Mouse (Mus musculus): ENCODE data around the gene Pih1d1. TPM values are rescaled to one million over a fixed set of nuclear protein-coding genes. Genes with fewer than 3 reads are reported as not detected.
A peak's percentile ranks its signal among the peaks of the same experiment; 100 is the strongest.

The Pih1d1 gene
- polyA plus RNA-seq, 1 experiment from 2014 or later, result 51.7 TPM

DNA sequence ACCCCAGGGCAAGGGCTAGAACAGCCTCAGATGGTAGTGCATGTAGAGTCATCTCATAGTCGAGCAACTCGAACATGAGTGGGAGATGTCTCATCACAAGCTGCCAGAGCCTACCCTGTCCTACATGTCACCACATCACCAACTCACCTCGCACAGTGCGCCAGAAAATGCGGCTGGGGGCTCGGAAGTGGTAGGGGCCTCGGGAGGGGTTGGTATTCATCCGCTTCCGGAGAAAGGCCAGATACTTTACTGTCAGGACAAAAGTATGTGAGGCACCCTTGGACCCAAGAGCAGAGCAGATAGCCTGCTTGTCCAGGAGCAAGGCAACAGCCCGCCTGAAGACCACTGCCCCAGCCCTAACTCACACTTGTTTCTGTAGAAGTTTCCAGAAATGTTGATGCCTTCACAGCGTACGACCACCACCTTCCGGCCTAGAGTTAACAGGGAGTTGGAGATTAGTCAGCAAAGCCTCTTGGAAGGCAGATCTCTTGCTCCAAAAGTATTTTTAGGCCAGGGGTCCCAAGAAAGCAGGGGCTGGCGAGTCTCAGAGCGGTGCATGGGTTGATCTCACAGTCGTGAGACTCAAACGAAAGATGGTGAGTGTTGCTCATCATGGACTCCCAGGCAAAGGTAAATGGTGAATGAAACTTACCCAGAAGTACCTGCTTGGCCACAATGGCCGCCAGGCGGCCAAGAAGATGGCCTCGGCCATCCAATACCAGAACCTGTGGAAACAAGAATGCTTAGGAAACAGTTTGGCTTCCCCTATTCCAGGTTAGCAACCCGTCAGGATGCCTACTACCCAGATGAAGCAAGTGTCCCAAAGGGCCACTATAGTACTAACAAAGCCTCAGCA is 27.0 kb upstream of the Pih1d1 start:
- Histone ChIP-seq H3K36me3 (peaks cover 51% of the 10 kb centered on the region), H3K4me2 (peak overlapping the region; percentile 94), H3K4me3 (replicated peaks) (peak overlapping the region; percentile 82), H3K9ac (peak overlapping the region; percentile 95), H3K4me1 (replicated peaks) (peaks cover 79% of the 10 kb centered on the region), H3K27ac (peak overlapping the region; percentile 94), H3K9me3 (replicated peaks) (no peaks in the 10 kb centered on the region), H3K27me3 (no peaks in the 10 kb centered on the region)
- DNase-seq, result no peak
- 15% methylated on average over 21 of the region's 21 CpGs for WGBS (ENCODE audit: insufficient replicate concordance)
- no peak for ATAC-seq (ENCODE audit: low read depth)

DNA sequence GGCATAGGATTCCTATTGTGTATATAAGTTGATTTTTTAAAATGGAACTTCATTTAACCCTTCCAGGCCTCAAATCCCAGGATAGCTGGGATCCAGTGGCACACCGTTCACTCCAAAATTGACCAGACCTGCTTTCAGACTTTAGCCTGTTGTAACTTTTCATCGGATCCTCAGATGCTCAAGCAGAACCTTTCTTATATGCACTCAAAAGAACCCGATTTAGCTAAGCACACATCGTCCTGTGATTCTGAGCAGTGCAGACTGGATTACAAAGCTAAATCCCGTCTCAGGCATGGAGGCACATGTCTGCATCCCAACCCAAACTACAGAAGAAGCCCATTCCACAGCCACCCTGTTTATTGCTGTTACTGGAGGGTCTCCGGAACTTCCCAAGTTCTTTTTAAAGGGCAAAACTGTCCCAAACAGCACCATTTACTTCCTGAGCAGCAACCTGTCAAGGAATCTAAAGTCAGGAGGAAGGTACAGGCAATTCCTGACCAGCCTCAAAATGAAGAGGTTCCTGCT is 26.3 kb upstream of the Pih1d1 start:
- Histone ChIP-seq H3K36me3 (peaks cover 44% of the 10 kb centered on the region), H3K4me3 (replicated peaks) (peak overlapping the region; percentile 82), H3K4me1 (replicated peaks) (peaks cover 74% of the 10 kb centered on the region), H3K27ac (peak overlapping the region; percentile 94), H3K9ac (peak overlapping the region; percentile 95), H3K27me3 (no peaks in the 10 kb centered on the region), H3K9me3 (replicated peaks) (no peaks in the 10 kb centered on the region), H3K4me2 (peak overlapping the region; percentile 94)
- no peak for DNase-seq
- no peak for ATAC-seq (ENCODE audit: low read depth)
- 1% methylated on average over 6 of the region's 6 CpGs for whole genome bisulfite sequencing (ENCODE audit: insufficient replicate concordance)

DNA sequence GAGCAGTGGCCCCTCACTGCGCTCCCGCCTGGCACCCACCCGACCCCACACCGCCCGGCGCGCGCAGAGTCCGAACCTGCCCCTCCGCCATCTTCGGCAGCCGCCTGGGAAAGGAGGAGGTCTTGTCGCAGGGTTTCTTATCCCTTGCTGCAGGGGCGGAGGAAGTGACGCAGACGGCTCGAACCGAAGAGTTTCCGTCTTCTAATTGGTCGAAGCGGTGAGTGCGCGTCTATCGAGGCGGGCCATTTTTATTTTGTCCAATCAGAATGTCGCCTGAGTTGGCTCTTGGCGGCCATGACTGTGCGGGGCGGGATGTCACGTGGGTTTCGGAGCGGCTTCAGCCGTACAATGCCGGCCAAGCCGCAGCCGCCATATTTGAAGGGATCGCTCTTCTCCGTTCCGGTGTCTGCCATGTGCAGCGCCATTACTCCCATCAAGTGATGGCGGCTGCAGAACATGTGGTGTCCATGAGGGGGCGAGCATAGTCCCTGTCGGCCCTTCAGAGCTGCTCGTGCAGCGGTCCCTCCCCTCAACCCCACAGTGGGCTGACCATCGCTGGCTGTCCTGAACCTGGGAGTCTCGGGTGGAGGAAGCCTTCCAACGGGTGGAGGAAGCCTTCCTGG is 25.4 kb upstream of the Pih1d1 start, which contains the start of gene Rpl13a:
TSS of gene Rpl13a (minus strand) at position 138 of the 623 bp plus-strand sequence.
- ATAC-seq (ENCODE audit: low read depth) (peak; percentile 80), DNase-seq (peak; percentile 97)
- Histone ChIP-seq H3K4me3 (replicated peaks) (peak within 1 kb of the TSS; percentile 82), H3K4me1 (replicated peaks) (peaks cover 69% of the 10 kb centered on the region), H3K9me3 (replicated peaks) (no peaks in the 10 kb centered on the region), H3K27ac (peak within 1 kb of the TSS; percentile 94), H3K27me3 (no peaks in the 10 kb centered on the region), H3K9ac (peak within 1 kb of the TSS; percentile 95), H3K4me2 (peak within 1 kb of the TSS; percentile 94), H3K36me3 (peaks cover 43% of the 10 kb centered on the region)
- under 1% methylated on average over 48 of the region's 48 CpGs for WGBS (ENCODE audit: insufficient replicate concordance)

DNA sequence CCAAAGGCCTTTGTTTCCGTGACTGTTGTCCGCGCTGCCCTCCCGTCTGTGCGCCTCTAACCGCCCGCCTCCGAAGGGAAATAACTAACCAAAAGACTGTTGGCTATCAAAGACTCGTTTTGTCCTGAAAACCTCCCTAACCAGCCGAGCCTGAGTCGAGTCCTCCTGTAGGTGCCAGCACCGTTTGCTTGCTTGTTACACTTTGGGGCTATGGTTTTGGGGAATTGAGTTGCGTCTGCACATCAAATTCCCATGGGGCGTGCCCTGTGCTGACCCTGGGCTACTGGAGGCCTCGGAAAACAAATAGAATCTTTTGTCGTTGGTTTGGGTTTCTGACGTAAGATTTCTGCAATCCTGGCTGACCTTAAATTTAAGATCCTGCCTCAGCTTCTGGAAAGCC is 24.8 kb upstream of the Pih1d1 start:
- H3K27me3 ChIP-seq, result no peaks in the 10 kb centered on the region
- H3K36me3 ChIP-seq, result peaks cover 44% of the 10 kb centered on the region
- H3K9me3 ChIP-seq (replicated peaks), result no peaks in the 10 kb centered on the region
- no peak for DNase-seq
- peak overlapping the region; percentile 83 for H3K9ac ChIP-seq
- H3K4me3 ChIP-seq (replicated peaks), result peak overlapping the region; percentile 71
- ATAC-seq (ENCODE audit: low read depth), result peak; percentile 1
- H3K27ac ChIP-seq, result peak overlapping the region; percentile 91
- under 1% methylated on average over 17 of the region's 17 CpGs for WGBS (ENCODE audit: insufficient replicate concordance)
- peak overlapping the region; percentile 87 for H3K4me2 ChIP-seq
- H3K4me1 ChIP-seq (replicated peaks), result peaks cover 75% of the 10 kb centered on the region

DNA sequence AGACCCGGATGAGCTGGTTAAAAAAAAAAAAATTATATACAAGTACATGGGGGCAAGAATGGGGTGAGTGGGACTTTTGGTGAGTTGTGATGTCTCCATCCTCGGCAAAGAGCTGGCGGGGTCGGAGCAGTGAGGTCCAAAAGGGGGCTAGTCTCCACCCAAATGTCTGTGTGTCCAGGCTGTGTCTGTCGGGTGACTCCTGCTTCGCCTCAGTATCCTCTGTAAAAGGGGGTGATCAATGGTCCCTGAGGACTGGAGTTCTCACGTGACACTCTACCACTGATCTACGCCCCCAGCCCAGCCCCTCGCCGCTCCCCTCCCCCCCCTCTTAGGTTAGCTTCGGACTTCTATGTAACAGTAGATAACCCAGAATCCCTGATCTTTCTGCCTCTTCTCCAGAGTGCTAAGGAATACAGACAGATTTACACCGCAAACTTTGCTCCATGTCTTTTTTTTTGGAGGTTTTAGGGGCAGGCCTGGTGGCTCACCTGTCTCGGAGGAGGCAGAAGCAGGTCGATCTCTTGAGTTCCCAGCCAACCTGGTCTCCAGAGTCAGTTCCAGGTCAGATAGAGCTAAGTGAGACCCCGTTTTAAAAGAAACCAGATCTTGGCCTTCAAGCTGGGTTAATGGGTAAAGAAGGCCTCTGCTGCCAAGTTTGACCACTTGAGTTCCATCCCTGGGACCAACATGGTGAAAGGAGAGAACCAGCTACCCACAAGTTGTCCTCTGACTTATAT is 24.2 kb upstream of the Pih1d1 start:
- peak overlapping the region; percentile 87 for H3K4me2 ChIP-seq
- peak overlapping the region; percentile 83 for H3K9ac ChIP-seq
- DNase-seq, result no peak
- no peaks in the 10 kb centered on the region for H3K27me3 ChIP-seq
- H3K9me3 ChIP-seq (replicated peaks), result no peaks in the 10 kb centered on the region
- H3K4me3 ChIP-seq (replicated peaks), result peak overlapping the region; percentile 71
- peaks cover 76% of the 10 kb centered on the region for H3K4me1 ChIP-seq (replicated peaks)
- H3K27ac ChIP-seq, result peak overlapping the region; percentile 91
- ATAC-seq (ENCODE audit: low read depth), result no peak
- peaks cover 41% of the 10 kb centered on the region for H3K36me3 ChIP-seq
- WGBS (ENCODE audit: insufficient replicate concordance), result 38% methylated on average over 15 of the region's 15 CpGs

DNA sequence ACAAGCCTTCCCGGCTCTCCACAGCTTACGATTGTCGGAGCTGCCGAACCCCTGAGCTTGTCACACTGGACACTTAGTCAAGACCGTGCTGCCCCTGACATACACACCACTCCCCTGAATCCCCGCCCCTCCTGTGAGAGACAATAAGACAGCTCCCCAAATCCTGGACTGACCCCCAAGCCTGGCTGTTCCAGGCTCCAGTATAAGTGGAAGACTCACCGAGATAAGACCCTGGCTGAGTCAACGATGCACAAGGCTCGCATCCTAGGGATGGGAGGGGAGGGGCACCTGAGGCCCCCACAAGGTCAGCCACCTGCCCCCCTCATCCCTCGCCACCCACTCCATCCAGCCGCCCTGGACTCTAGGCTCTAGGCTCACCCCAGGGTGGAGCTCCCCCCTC is 22.3 kb upstream of the Pih1d1 start:
- DNase-seq (no peak), ATAC-seq (ENCODE audit: low read depth) (no peak)
- no peaks in the 10 kb centered on the region for H3K9me3 ChIP-seq (replicated peaks)
- 79% methylated on average over 11 of the region's 11 CpGs for WGBS (ENCODE audit: insufficient replicate concordance)
- H3K4me3 ChIP-seq (replicated peaks), result no peak overlapping the region
- peaks cover 72% of the 10 kb centered on the region for H3K4me1 ChIP-seq (replicated peaks)
- H3K27me3 ChIP-seq, result no peaks in the 10 kb centered on the region
- peaks cover 22% of the 10 kb centered on the region for H3K36me3 ChIP-seq
- no peak overlapping the region for H3K4me2 ChIP-seq
- 0 out of 2 replicates have a peak overlapping the region, but pooled peaks have one; percentile 30 for H3K9ac ChIP-seq
- no peak overlapping the region; the same call in 1 of the 2 replicates for H3K27ac ChIP-seq

DNA sequence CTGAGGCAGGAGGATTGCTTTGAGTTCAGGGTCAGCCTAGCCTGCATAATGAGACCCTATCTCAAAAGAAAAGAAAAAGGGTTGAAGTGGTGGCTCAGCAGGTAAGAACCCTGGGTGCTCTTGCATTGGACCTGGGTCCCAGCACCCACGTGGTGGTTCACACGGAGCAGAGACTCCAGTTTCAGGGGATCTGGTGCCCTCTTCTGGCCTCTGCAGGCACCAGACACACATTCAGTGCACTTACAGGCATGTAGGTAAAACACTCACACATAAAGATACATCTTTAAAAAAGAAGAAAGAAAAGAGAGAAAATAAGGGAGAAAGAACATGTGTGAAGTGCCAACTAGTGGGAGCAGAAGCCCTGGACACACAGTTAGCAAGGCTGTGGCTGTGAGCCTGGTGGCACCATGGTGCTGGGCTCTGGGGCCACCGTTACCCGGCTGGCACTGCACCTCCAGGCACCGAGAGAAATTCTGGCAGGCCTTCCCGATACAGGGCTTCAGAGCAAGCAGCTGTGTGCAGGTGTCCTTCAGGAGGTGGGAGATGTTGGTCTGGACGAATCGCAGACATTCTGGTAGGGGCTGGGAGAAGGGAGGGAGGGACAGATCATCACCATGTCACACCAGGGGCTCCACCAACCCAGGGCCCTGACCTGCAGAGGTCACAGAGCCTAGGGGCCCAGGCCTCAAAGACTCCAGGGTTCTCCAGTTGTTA is 20.5 kb upstream of the Pih1d1 start:
- Histone ChIP-seq H3K4me2 (0 out of 2 replicates have a peak overlapping the region, but pooled peaks have one; percentile 95), H3K27me3 (no peaks in the 10 kb centered on the region), H3K27ac (0 out of 2 replicates have a peak overlapping the region, but pooled peaks have one; percentile 89), H3K9me3 (replicated peaks) (no peaks in the 10 kb centered on the region), H3K36me3 (peaks cover 11% of the 10 kb centered on the region; the same call in 1 of the 2 replicates), H3K9ac (no peak overlapping the region), H3K4me3 (replicated peaks) (no peak overlapping the region), H3K4me1 (replicated peaks) (peaks cover 77% of the 10 kb centered on the region)
- DNase-seq (no peak), ATAC-seq (ENCODE audit: low read depth) (no peak)
- WGBS (ENCODE audit: insufficient replicate concordance), result 78% methylated on average over 8 of the region's 8 CpGs

DNA sequence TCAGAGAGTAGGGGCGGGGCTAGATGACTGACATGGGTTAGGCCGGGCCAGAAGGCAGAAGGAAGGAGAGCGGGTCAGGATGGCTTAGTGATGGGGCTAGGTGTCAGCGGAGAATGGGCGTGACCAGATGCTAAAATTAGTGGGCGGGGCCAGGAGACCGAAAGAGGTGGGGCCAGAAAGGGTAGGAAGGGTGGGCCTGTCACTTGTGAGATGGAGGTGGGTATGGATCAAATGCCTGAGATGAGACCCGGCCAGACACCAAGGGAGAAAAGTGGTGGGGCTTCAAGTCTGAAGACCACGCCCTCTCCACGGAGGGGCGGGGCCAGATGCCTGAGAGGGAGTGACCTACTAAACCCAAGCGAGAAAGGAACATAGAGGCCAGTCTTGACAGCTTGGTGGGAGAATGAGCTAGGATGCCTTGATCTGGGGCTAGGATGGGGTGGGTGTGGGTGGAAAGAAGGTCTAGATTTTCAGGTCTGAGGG is 19.5 kb upstream of the Pih1d1 start:
- Histone ChIP-seq H3K4me3 (replicated peaks) (peak overlapping the region; percentile 82), H3K4me2 (peak overlapping the region; percentile 95), H3K9ac (peak overlapping the region; percentile 87), H3K4me1 (replicated peaks) (peaks cover 80% of the 10 kb centered on the region), H3K36me3 (peaks cover 11% of the 10 kb centered on the region; the same call in 1 of the 2 replicates), H3K9me3 (replicated peaks) (no peaks in the 10 kb centered on the region), H3K27ac (peak overlapping the region; percentile 89), H3K27me3 (no peaks in the 10 kb centered on the region)
- DNase-seq (peak; percentile 76), ATAC-seq (ENCODE audit: low read depth) (peak; percentile 45)
- WGBS (ENCODE audit: insufficient replicate concordance), result 4% methylated on average over 12 of the region's 12 CpGs

DNA sequence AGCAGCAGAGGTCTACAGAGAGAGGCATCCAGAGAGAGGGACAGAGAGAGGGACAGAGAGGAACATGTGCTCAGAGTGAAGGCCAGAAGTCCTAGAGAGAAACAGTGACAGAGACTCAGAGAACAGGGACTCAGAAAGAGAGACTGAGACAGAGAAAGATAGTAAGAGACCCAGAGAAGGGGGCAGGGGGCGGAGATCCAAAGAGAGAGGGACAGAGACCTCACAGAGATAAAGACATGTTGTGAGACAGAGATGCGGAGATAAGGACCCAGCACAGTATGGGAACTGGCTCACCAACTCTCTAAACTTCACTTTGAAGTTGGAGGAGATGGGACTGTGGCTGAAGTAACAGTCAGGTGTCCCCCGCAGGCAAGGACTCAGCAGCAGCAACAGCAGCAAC is 18.7 kb upstream of the Pih1d1 start:
- Histone ChIP-seq H3K4me2 (peak overlapping the region; percentile 95), H3K9ac (peak overlapping the region; percentile 87), H3K27ac (peak overlapping the region; percentile 89), H3K36me3 (peaks cover 11% of the 10 kb centered on the region; the same call in 1 of the 2 replicates), H3K4me1 (replicated peaks) (peaks cover 78% of the 10 kb centered on the region), H3K27me3 (no peaks in the 10 kb centered on the region), H3K9me3 (replicated peaks) (no peaks in the 10 kb centered on the region), H3K4me3 (replicated peaks) (peak overlapping the region; percentile 82)
- ATAC-seq (ENCODE audit: low read depth) (peak; percentile 5; the same call in 1 of the 2 replicates), DNase-seq (no peak)
- 26% methylated on average over 3 of the region's 3 CpGs for WGBS (ENCODE audit: insufficient replicate concordance)

DNA sequence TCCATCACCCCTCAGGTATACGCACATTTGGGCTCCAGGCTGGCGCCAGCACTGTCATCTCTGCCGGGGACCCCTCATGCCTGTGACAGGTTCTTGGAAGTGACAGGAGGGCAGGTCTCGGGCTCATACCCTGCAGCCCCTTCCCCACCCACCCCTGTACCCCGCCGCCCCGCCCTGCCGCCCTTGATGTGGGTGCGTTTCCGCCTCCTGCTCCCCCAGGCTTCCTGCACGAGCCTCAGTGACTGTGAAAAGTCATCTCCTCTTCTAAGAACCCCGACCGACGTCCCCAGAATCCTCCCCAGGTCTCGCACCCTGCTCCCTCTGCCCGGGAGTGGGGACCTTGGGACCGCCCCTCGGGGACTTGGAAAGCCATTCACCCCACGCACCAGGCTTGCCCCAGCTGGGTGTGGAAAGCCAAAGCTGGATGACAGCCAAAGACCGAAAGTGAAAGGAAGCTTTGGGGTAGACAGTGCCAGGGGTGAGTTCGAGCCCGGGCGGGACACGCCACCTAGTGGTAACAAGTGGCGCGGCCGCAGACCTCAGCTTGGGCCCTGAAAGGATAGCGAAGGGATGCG is 18.0 kb upstream of the Pih1d1 start, which contains the start of the genes Gm45713 and Flt3l:
TSS of gene Gm45713 (minus strand) at position 239 of the 575 bp plus-strand sequence.
TSS of gene Flt3l (minus strand) at position 440 of the 575 bp plus-strand sequence.
- peak; percentile 76 for ATAC-seq (ENCODE audit: low read depth)
- peaks cover 73% of the 10 kb centered on the region for H3K4me1 ChIP-seq (replicated peaks)
- peaks cover 10% of the 10 kb centered on the region; the same call in 1 of the 2 replicates for H3K36me3 ChIP-seq
- H3K9ac ChIP-seq, result peak within 1 kb of the TSS; percentile 87
- H3K9me3 ChIP-seq (replicated peaks), result no peaks in the 10 kb centered on the region
- peak within 1 kb of the TSS; percentile 82 for H3K4me3 ChIP-seq (replicated peaks)
- DNase-seq, result peak; percentile 83
- under 1% methylated on average over 28 of the region's 29 CpGs for WGBS (ENCODE audit: insufficient replicate concordance)
- H3K4me2 ChIP-seq, result peak within 1 kb of the TSS; percentile 95
- peak within 1 kb of the TSS; percentile 89 for H3K27ac ChIP-seq
- no peaks in the 10 kb centered on the region for H3K27me3 ChIP-seq
